Mouse (Mus musculus) embryonic facial prominence, embryonic 12.5 days (tissue): ENCODE data around the gene Shank3. TPM values are rescaled to one million over a fixed set of nuclear protein-coding genes. Genes with fewer than 3 reads are reported as not detected.
A peak's percentile ranks its signal among the peaks of the same experiment; 100 is the strongest.

Experiments
- ATAC-seq: fragments of 200-750 bp; cut with Nextera tagmentation; 2 replicates; pipeline ENCODE4 v1.8.0; 2017; ENCODE audit not compliant: insufficient number of reproducible peaks, insufficient read depth, low FRiP score, low TSS enrichment
- H3K27ac ChIP-seq: fragments of 300-500 bp; sonication (generic); 2 replicates; pipeline ENCODE4 v1.5.1; 2016; ENCODE audit warnings: mild to moderate bottlenecking
- H3K27me3 ChIP-seq: fragments of 300-500 bp; sonication (generic); 2 replicates; pipeline ENCODE4 v1.6.1; 2016; ENCODE audit warnings: mild to moderate bottlenecking, moderate library complexity
- H3K36me3 ChIP-seq: fragments of 300-500 bp; sonication (generic); 2 replicates; pipeline ENCODE4 v1.6.1; 2016; ENCODE audit warnings: mild to moderate bottlenecking
- H3K4me1 ChIP-seq: fragments of 300-500 bp; sonication (generic); 2 replicates; pipeline ENCODE4 v1.6.1; 2016
- H3K4me2 ChIP-seq: fragments of 300-500 bp; sonication (generic); replicated peaks from 2 replicates; pipeline ENCODE4 v1.6.1; 2016; ENCODE audit warnings: mild to moderate bottlenecking, moderate library complexity
- H3K4me3 ChIP-seq: fragments of 300-500 bp; sonication (generic); 2 replicates; pipeline ENCODE4 v1.5.1; 2016; ENCODE audit warnings: mild to moderate bottlenecking
- H3K9ac ChIP-seq: fragments of 300-500 bp; sonication (generic); 2 replicates; pipeline ENCODE4 v1.6.1; 2016; ENCODE audit warnings: mild to moderate bottlenecking, moderate library complexity
- H3K9me3 ChIP-seq: fragments of 300-500 bp; sonication (generic); 2 replicates; pipeline ENCODE4 v1.6.1; 2016; ENCODE audit warnings: mild to moderate bottlenecking, moderate library complexity
- whole genome bisulfite sequencing: fragments of 180-500 bp; shearing (Covaris S2); methylation state at CpG from one replicate; pipeline ENCODE4 v1.1.7; 2016; 5-methylcytosine and 5-hydroxymethylcytosine counted together
- polyA plus RNA-seq: library from polyadenylated mRNA; unstranded; fragments of >200 nt; fragmentation: Nextera tagmentation; extraction: Ambion mirVana; gene quantifications from 2 replicates; pipeline ENCODE4 v1.2.1, GENCODE M21; 2016

The Shank3 gene
- polyA plus RNA-seq, 1 experiment from 2014 or later = 3.0 TPM

GRCm38 (mm10) chr15:89572147-89572546 is 72.7 kb downstream of the Shank3 start:
- no peaks in the 10 kb centered on the region for H3K36me3 ChIP-seq
- H3K27me3 ChIP-seq = no peaks in the 10 kb centered on the region
- H3K4me2 ChIP-seq = no peak overlapping the region
- H3K27ac ChIP-seq = no peak overlapping the region
- ATAC-seq = no peak
- 67% methylated on average over 8 of the region's 8 CpGs for WGBS
- no peaks in the 10 kb centered on the region for H3K4me1 ChIP-seq
- no peak overlapping the region for H3K9ac ChIP-seq
- no peak overlapping the region for H3K4me3 ChIP-seq
- H3K9me3 ChIP-seq = no peaks in the 10 kb centered on the region

- H3K27ac ChIP-seq = no peak overlapping the region
- ATAC-seq = no peak
- 85% methylated on average over 7 of the region's 7 CpGs for WGBS
- no peaks in the 10 kb centered on the region for H3K9me3 ChIP-seq
- no peak overlapping the region for H3K4me3 ChIP-seq
- H3K27me3 ChIP-seq = no peaks in the 10 kb centered on the region
- peaks cover 25% of the 10 kb centered on the region for H3K36me3 ChIP-seq
- H3K4me2 ChIP-seq = no peak overlapping the region
- H3K4me1 ChIP-seq = no peaks in the 10 kb centered on the region
- no peak overlapping the region for H3K9ac ChIP-seq
Measured at GRCm38 (mm10) chr15:89582494-89582893, 83.1 kb downstream of the Shank3 start.

- Histone ChIP-seq H3K9me3 (no peaks in the 10 kb centered on the region), H3K27me3 (no peaks in the 10 kb centered on the region), H3K4me3 (no peak overlapping the region), H3K27ac (no peak overlapping the region), H3K9ac (no peak overlapping the region), H3K4me1 (no peaks in the 10 kb centered on the region), H3K4me2 (no peak overlapping the region), H3K36me3 (peaks cover 29% of the 10 kb centered on the region)
- 83% methylated on average over 5 of the region's 5 CpGs for WGBS
- no peak for ATAC-seq
Measured at GRCm38 (mm10) chr15:89585101-89585500, 85.7 kb downstream of the Shank3 start.

- Histone ChIP-seq H3K4me1 (peaks cover 1% of the 10 kb centered on the region; the same call in 1 of the 2 replicates), H3K9me3 (no peaks in the 10 kb centered on the region), H3K27ac (no peak overlapping the region), H3K4me2 (no peak overlapping the region), H3K27me3 (no peaks in the 10 kb centered on the region), H3K9ac (no peak overlapping the region), H3K36me3 (peaks cover 29% of the 10 kb centered on the region), H3K4me3 (no peak overlapping the region)
- WGBS = 92% methylated on average over 11 of the region's 11 CpGs
- no peak for ATAC-seq
Measured at GRCm38 (mm10) chr15:89585631-89586030, 86.2 kb downstream of the Shank3 start.

- peaks cover 7% of the 10 kb centered on the region; the same call in 1 of the 2 replicates for H3K4me1 ChIP-seq
- H3K27me3 ChIP-seq = no peaks in the 10 kb centered on the region
- WGBS = 85% methylated on average over 5 of the region's 5 CpGs
- no peak for ATAC-seq
- H3K9ac ChIP-seq = no peak overlapping the region
- no peaks in the 10 kb centered on the region for H3K9me3 ChIP-seq
- no peak overlapping the region for H3K4me2 ChIP-seq
- H3K27ac ChIP-seq = no peak overlapping the region
- peaks cover 20% of the 10 kb centered on the region for H3K36me3 ChIP-seq
- no peak overlapping the region for H3K4me3 ChIP-seq
Measured at GRCm38 (mm10) chr15:89589146-89589545, 89.7 kb downstream of the Shank3 start.

GRCm38 (mm10) chr15:89591317-89591716 is 91.9 kb downstream of the Shank3 start:
- H3K4me2 ChIP-seq = peak overlapping the region; percentile 75
- peaks cover 7% of the 10 kb centered on the region; the same call in 1 of the 2 replicates for H3K4me1 ChIP-seq
- H3K27ac ChIP-seq = peak overlapping the region; percentile 75
- H3K36me3 ChIP-seq = peaks cover 14% of the 10 kb centered on the region
- H3K9ac ChIP-seq = peak overlapping the region; percentile 82
- ATAC-seq = peak; percentile 7; the same call in 1 of the 2 replicates
- H3K4me3 ChIP-seq = peak overlapping the region; percentile 77
- 3% methylated on average over 30 of the region's 30 CpGs for WGBS
- H3K27me3 ChIP-seq = no peaks in the 10 kb centered on the region
- H3K9me3 ChIP-seq = no peaks in the 10 kb centered on the region

GRCm38 (mm10) chr15:89591723-89592455 is 92.5 kb downstream of the Shank3 start, which contains the start of gene Rabl2:
Gene Rabl2 (minus strand): TSS chr15:89591923.
- H3K36me3 ChIP-seq = peaks cover 9% of the 10 kb centered on the region; the same call in 1 of the 2 replicates
- peak within 1 kb of the TSS; percentile 77 for H3K4me3 ChIP-seq
- H3K9ac ChIP-seq = peak within 1 kb of the TSS; percentile 82
- no peaks in the 10 kb centered on the region for H3K9me3 ChIP-seq
- no peaks in the 10 kb centered on the region for H3K27me3 ChIP-seq
- H3K4me1 ChIP-seq = peaks cover 7% of the 10 kb centered on the region; the same call in 1 of the 2 replicates
- peak within 1 kb of the TSS; percentile 75 for H3K27ac ChIP-seq
- under 1% methylated on average over 35 of the region's 35 CpGs for WGBS
- peak; percentile 93 for ATAC-seq
- H3K4me2 ChIP-seq = peak within 1 kb of the TSS; percentile 75

GRCm38 (mm10) chr15:89592548-89592947 is 93.1 kb downstream of the Shank3 start:
- H3K27ac ChIP-seq = no peak overlapping the region
- H3K9me3 ChIP-seq = no peaks in the 10 kb centered on the region
- H3K27me3 ChIP-seq = no peaks in the 10 kb centered on the region
- 0 out of 2 replicates have a peak, but pooled peaks cover 4% of the 10 kb centered on the region for H3K36me3 ChIP-seq
- H3K4me3 ChIP-seq = peak overlapping the region; percentile 77; the same call in 1 of the 2 replicates
- WGBS = 43% methylated on average over 4 of the region's 4 CpGs
- 0 out of 2 replicates have a peak, but pooled peaks have one; percentile 30 for ATAC-seq
- H3K9ac ChIP-seq = no peak overlapping the region
- peak overlapping the region; percentile 75 for H3K4me2 ChIP-seq
- peaks cover 7% of the 10 kb centered on the region; the same call in 1 of the 2 replicates for H3K4me1 ChIP-seq

- Histone ChIP-seq H3K4me1 (no peaks in the 10 kb centered on the region), H3K4me3 (no peak overlapping the region), H3K9me3 (peaks cover 3% of the 10 kb centered on the region; the same call in 1 of the 2 replicates), H3K4me2 (no peak overlapping the region), H3K9ac (no peak overlapping the region), H3K36me3 (no peaks in the 10 kb centered on the region), H3K27me3 (no peaks in the 10 kb centered on the region), H3K27ac (no peak overlapping the region)
- no peak for ATAC-seq
- 79% methylated on average over 12 of the region's 12 CpGs for WGBS
Measured at GRCm38 (mm10) chr15:89605822-89606570, 106.6 kb downstream of the Shank3 start.

GRCm38 (mm10) chr15:89607480-89607879 is 108.1 kb downstream of the Shank3 start:
- H3K9ac ChIP-seq = no peak overlapping the region
- no peak overlapping the region for H3K4me2 ChIP-seq
- no peak for ATAC-seq
- H3K4me1 ChIP-seq = no peaks in the 10 kb centered on the region
- H3K27ac ChIP-seq = no peak overlapping the region
- peaks cover 3% of the 10 kb centered on the region; the same call in 1 of the 2 replicates for H3K9me3 ChIP-seq
- no peak overlapping the region for H3K4me3 ChIP-seq
- no peaks in the 10 kb centered on the region for H3K27me3 ChIP-seq
- H3K36me3 ChIP-seq = no peaks in the 10 kb centered on the region
- WGBS = 81% methylated on average over 8 of the region's 8 CpGs

- ATAC-seq = no peak
- no peak overlapping the region for H3K4me3 ChIP-seq
- no peak overlapping the region for H3K4me2 ChIP-seq
- no peaks in the 10 kb centered on the region for H3K4me1 ChIP-seq
- H3K27me3 ChIP-seq = no peaks in the 10 kb centered on the region
- H3K27ac ChIP-seq = no peak overlapping the region
- 87% methylated on average over 9 of the region's 9 CpGs for WGBS
- H3K36me3 ChIP-seq = no peaks in the 10 kb centered on the region
- H3K9me3 ChIP-seq = peaks cover 3% of the 10 kb centered on the region; the same call in 1 of the 2 replicates
- no peak overlapping the region for H3K9ac ChIP-seq
Measured at GRCm38 (mm10) chr15:89607888-89608287, 108.5 kb downstream of the Shank3 start.
